Mouse (Mus musculus) forebrain, embryonic 11.5 days (tissue): ENCODE results near the gene Nek8. TPM values are rescaled to one million over a fixed set of nuclear protein-coding genes. Genes with fewer than 3 reads are reported as not detected.

Source experiments
- ATAC-seq: fragments of 200-750 bp; cut with Nextera tagmentation; replicated peaks from 2 replicates; pipeline ENCODE4 v1.8.0; 2017; ENCODE audit warnings: moderate TSS enrichment; ENCODE audit not compliant: low FRiP score
- DNase-seq: peaks from one replicate; pipeline ENCODE4 v3.0.0-alpha.2; 2017; ENCODE audit warnings: low spot score
- H3K27ac ChIP-seq: fragments of 300-500 bp; sonication (generic); 2 replicates; pipeline ENCODE4 v1.5.1; 2014; ENCODE audit warnings: low read depth, low read length
- H3K27me3 ChIP-seq: fragments of 300-500 bp; sonication (generic); 2 replicates; pipeline ENCODE4 v1.6.1; 2014; ENCODE audit warnings: mild to moderate bottlenecking, low read length, mixed read lengths; ENCODE audit not compliant: control insufficient read depth, insufficient read depth
- H3K36me3 ChIP-seq: fragments of 300-500 bp; sonication (generic); 2 replicates; pipeline ENCODE4 v1.6.1; 2014; ENCODE audit warnings: mild to moderate bottlenecking, low read length, moderate library complexity, mixed read lengths; ENCODE audit not compliant: control insufficient read depth, insufficient read depth
- H3K4me1 ChIP-seq: fragments of 300-500 bp; sonication (generic); replicated peaks from 2 replicates; pipeline ENCODE4 v1.6.1; 2014; ENCODE audit warnings: low read length, mixed read lengths; ENCODE audit not compliant: control insufficient read depth, insufficient read depth
- H3K4me2 ChIP-seq: fragments of 300-500 bp; sonication (generic); 2 replicates; pipeline ENCODE4 v1.6.1; 2014; ENCODE audit warnings: low read depth, mild to moderate bottlenecking, low read length, moderate library complexity, mixed read lengths; ENCODE audit not compliant: severe bottlenecking
- H3K4me3 ChIP-seq: fragments of 300-500 bp; sonication (generic); 2 replicates; pipeline ENCODE4 v1.5.1; 2014; ENCODE audit warnings: low read depth, low read length
- H3K9ac ChIP-seq: fragments of 300-500 bp; sonication (generic); 2 replicates; pipeline ENCODE4 v1.6.1; 2014; ENCODE audit warnings: low read length
- H3K9me3 ChIP-seq: fragments of 300-500 bp; sonication (generic); 2 replicates; pipeline ENCODE4 v1.6.1; 2016; ENCODE audit warnings: low read length, mixed read lengths; ENCODE audit not compliant: control insufficient read depth
- WGBS: fragments of 180-500 bp; shearing (Covaris S2); extraction: QIAGEN DNeasy Blood & Tissue Kit; methylation state at CpG from one replicate; pipeline ENCODE4 v1.1.7; 2014; 5-methylcytosine and 5-hydroxymethylcytosine counted together
- polyA plus RNA-seq: library from polyadenylated mRNA; unstranded; fragments of >200 nt; fragmentation: Nextera tagmentation; extraction: Ambion mirVana; gene quantifications from 2 replicates; pipeline ENCODE4 v1.2.1, GENCODE M21; 2014

Gene Nek8
- polyA plus RNA-seq, 1 experiment from 2014 or later = 9.6 TPM

GRCm38 (mm10) chr11:78174506-78174905 is 2.0 kb downstream of the Nek8 start:
- Histone ChIP-seq H3K27me3 (no peaks in the 10 kb centered on the region), H3K36me3 (no peaks in the 10 kb centered on the region)

GRCm38 (mm10) chr11:78172748-78173383 is 3.6 kb downstream of the Nek8 start:
- no peak for ATAC-seq
- WGBS = 86% methylated on average over 19 of the region's 19 CpGs
- Histone ChIP-seq H3K4me1 (peaks cover 9% of the 10 kb centered on the region; the same call in 1 of the 2 replicates), H3K9me3 (no peaks in the 10 kb centered on the region), H3K4me2 (no peak overlapping the region), H3K4me3 (no peak overlapping the region), H3K27ac (no peak overlapping the region), H3K27me3 (no peaks in the 10 kb centered on the region), H3K36me3 (no peaks in the 10 kb centered on the region), H3K9ac (no peak overlapping the region)
- no peak for DNase-seq

More at GRCm38 (mm10) chr11:78174506-78174905, 2.0 kb downstream of the Nek8 start:
- peaks cover 17% of the 10 kb centered on the region for H3K4me1 ChIP-seq
- DNase-seq (no peak), ATAC-seq (no peak)
- no peak overlapping the region for H3K4me3 ChIP-seq
- H3K4me2 ChIP-seq = no peak overlapping the region
- H3K27ac ChIP-seq = no peak overlapping the region
- no peaks in the 10 kb centered on the region for H3K9me3 ChIP-seq
- peak overlapping the region; percentile 3; the same call in 1 of the 2 replicates for H3K9ac ChIP-seq
- 90% methylated on average over 3 of the region's 3 CpGs for WGBS

- H3K9ac ChIP-seq = no peak overlapping the region
- 82% methylated on average over 16 of the region's 16 CpGs for WGBS
- ATAC-seq (no peak), DNase-seq (no peak)
- H3K4me3 ChIP-seq = no peak overlapping the region
- H3K9me3 ChIP-seq = no peaks in the 10 kb centered on the region
- no peaks in the 10 kb centered on the region for H3K27me3 ChIP-seq
- H3K4me2 ChIP-seq = no peak overlapping the region
- H3K36me3 ChIP-seq = no peaks in the 10 kb centered on the region
- H3K27ac ChIP-seq = no peak overlapping the region
- peaks cover 4% of the 10 kb centered on the region; the same call in 1 of the 2 replicates for H3K4me1 ChIP-seq
Observed at GRCm38 (mm10) chr11:78172034-78172747, 4.3 kb downstream of the Nek8 start.

- ATAC-seq = no peak
- Histone ChIP-seq H3K9me3 (no peaks in the 10 kb centered on the region), H3K27me3 (no peaks in the 10 kb centered on the region), H3K4me2 (no peak overlapping the region), H3K27ac (no peak overlapping the region), H3K36me3 (no peaks in the 10 kb centered on the region), H3K4me1 (no peaks in the 10 kb centered on the region), H3K9ac (no peak overlapping the region), H3K4me3 (no peak overlapping the region)
- DNase-seq = no peak
- WGBS = 75% methylated on average over 4 of the region's 4 CpGs
Observed at GRCm38 (mm10) chr11:78171328-78171727, 5.1 kb downstream of the Nek8 start.

- Histone ChIP-seq H3K9me3 (no peaks in the 10 kb centered on the region), H3K27ac (no peak overlapping the region), H3K27me3 (0 out of 2 replicates have a peak, but pooled peaks cover 2% of the 10 kb centered on the region), H3K4me3 (no peak overlapping the region), H3K4me1 (peaks cover 8% of the 10 kb centered on the region), H3K9ac (no peak overlapping the region), H3K4me2 (no peak overlapping the region), H3K36me3 (no peaks in the 10 kb centered on the region)
- WGBS = 95% methylated on average over 15 of the region's 15 CpGs
- DNase-seq (no peak), ATAC-seq (no peak)
Observed at GRCm38 (mm10) chr11:78170306-78170705, 6.2 kb downstream of the Nek8 start.

GRCm38 (mm10) chr11:78168541-78169468 is 7.7 kb downstream of the Nek8 start:
- peaks cover 8% of the 10 kb centered on the region for H3K4me1 ChIP-seq
- no peak overlapping the region for H3K27ac ChIP-seq
- DNase-seq (no peak), ATAC-seq (no peak)
- 0 out of 2 replicates have a peak, but pooled peaks cover 2% of the 10 kb centered on the region for H3K27me3 ChIP-seq
- no peak overlapping the region for H3K4me2 ChIP-seq
- H3K9ac ChIP-seq = no peak overlapping the region
- 61% methylated on average over 19 of the region's 19 CpGs for WGBS
- no peaks in the 10 kb centered on the region for H3K36me3 ChIP-seq
- H3K9me3 ChIP-seq = no peaks in the 10 kb centered on the region
- no peak overlapping the region for H3K4me3 ChIP-seq

GRCm38 (mm10) chr11:78167257-78167959 is 9.1 kb downstream of the Nek8 start:
- Histone ChIP-seq H3K4me3 (no peak overlapping the region), H3K9ac (no peak overlapping the region), H3K4me1 (peaks cover 16% of the 10 kb centered on the region), H3K9me3 (no peaks in the 10 kb centered on the region), H3K36me3 (no peaks in the 10 kb centered on the region; the same call in 1 of the 2 replicates), H3K27me3 (0 out of 2 replicates have a peak, but pooled peaks cover 2% of the 10 kb centered on the region), H3K27ac (no peak overlapping the region), H3K4me2 (no peak overlapping the region)
- WGBS = 87% methylated on average over 14 of the region's 14 CpGs
- DNase-seq (no peak), ATAC-seq (no peak)

GRCm38 (mm10) chr11:78166640-78167039 is 9.8 kb downstream of the Nek8 start:
- Histone ChIP-seq H3K4me1 (peaks cover 18% of the 10 kb centered on the region), H3K9me3 (no peaks in the 10 kb centered on the region), H3K4me3 (no peak overlapping the region), H3K4me2 (no peak overlapping the region), H3K27me3 (0 out of 2 replicates have a peak, but pooled peaks cover 2% of the 10 kb centered on the region), H3K9ac (no peak overlapping the region), H3K36me3 (peaks cover 3% of the 10 kb centered on the region), H3K27ac (no peak overlapping the region)
- ATAC-seq (no peak), DNase-seq (no peak)
- 65% methylated on average over 6 of the region's 6 CpGs for WGBS
